Mouse (Mus musculus) CH12.LX (cell line): ENCODE results near the gene Zfp219.

Experiments used
- CHD2 ChIP-seq: IDR thresholded peaks from 2 replicates; pipeline ENCODE4 v1.6.1; 2011; ENCODE audit warnings: low read length, improper control_type of control experiment
- CTCF ChIP-seq, 2 experiments: IDR thresholded peaks in 1 of 2; conservative IDR thresholded peaks in 1 of 2; 2 replicates each; pipeline ENCODE4 v1.5.1; 2011 to 2012; ENCODE audit warnings: low read depth in 2 of 2, low read length in 2 of 2, improper control_type of control experiment in 1 of 2, inconsistent platforms in 1 of 2, mild to moderate bottlenecking in 1 of 2, moderate library complexity in 1 of 2
- MAFK ChIP-seq: IDR thresholded peaks from 2 replicates; pipeline ENCODE4 v1.6.1; 2011; ENCODE audit warnings: low read length, improper control_type of control experiment; ENCODE audit not compliant: insufficient replicate concordance
- TBP ChIP-seq: conservative IDR thresholded peaks from 2 replicates; pipeline ENCODE4 v1.6.1; 2011; ENCODE audit warnings: low read depth, low read length, improper control_type of control experiment

GRCm38 (mm10) chr14:52009841-52010240 is 10.7 kb downstream of the Zfp219 start:
- TF ChIP-seq MAFK (no peak), TBP (no peak), CHD2 (no peak), CTCF (conservative IDR thresholded peaks at IDR 0.05 in 1 of 2, IDR thresholded peaks at IDR 0.05 in 1 of 2; ENCODE audit: low read depth in 2 of 2, low read length in 2 of 2) (no peak)
